Mouse (Mus musculus) kidney, postnatal 14 days (tissue): ENCODE measurements around the gene Auts2.

Experiments
- DNase-seq: peaks from one replicate; pipeline ENCODE4 v3.0.0; 2022; ENCODE audit warnings: mixed read lengths

Gene Auts2

DNA sequence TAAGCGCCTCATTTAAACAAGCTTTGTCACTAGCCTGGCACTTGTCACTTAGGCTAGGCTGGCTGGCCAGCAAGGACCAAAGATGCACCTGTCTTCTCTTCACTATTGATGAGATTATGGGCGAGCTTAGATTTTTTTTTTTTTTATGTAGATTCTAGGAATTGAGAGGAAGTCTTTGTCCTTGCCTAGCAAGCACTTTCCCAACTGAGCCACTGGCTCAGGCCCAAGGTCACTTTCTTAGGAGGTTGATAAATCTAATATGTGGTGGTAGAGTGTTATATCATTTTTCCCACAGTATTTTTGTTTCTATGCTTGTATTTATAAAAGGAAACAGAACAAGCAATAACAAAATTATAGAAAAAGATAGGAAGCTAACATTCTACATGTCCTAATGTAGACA lies 571.2 kb downstream of the Auts2 start:
- DNase-seq, result no peak

- DNase-seq, result no peak
These were observed 577.6 kb downstream of the Auts2 start for GRCm38 (mm10) chr5:131965499-131965898.

DNA sequence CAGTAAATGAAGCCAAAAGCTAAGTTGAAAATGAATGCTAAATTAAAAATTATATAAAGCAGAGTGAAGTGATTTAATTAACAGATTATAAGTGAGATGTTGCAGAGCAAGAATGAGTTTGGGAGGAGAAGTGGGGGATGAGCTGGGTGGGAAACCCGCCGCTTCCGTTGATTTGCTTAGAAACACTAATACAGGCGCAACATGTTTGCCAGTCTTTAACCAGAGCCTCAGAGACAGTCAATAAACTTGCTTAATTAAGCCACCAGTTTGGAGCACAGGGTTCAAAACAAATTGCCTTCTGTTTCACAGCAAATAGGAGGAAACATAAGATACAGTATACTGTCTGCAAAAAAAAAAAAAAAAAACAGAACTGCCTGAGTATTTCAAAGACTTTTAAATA lies 579.6 kb downstream of the Auts2 start:
- DNase-seq, result no peak

DNA sequence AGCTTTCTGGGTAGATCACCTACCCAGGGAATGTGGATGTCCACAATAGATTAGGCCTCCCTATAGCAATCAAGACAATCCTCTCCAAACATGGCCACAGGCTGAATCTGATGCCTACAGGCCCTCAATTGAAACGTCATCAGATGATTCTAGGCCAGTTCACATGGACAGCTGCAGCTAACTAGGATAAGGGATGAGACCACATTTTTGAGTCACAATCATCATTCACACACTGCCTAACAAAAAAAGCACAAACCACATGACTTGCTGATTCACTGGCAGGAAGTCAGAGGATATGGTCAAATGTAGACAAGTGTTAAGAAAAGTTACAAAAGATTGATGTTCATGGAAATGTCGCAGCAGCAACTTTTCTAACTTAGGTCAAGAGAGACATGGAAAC lies 581.3 kb downstream of the Auts2 start:
- peak; percentile 14 for DNase-seq

DNA sequence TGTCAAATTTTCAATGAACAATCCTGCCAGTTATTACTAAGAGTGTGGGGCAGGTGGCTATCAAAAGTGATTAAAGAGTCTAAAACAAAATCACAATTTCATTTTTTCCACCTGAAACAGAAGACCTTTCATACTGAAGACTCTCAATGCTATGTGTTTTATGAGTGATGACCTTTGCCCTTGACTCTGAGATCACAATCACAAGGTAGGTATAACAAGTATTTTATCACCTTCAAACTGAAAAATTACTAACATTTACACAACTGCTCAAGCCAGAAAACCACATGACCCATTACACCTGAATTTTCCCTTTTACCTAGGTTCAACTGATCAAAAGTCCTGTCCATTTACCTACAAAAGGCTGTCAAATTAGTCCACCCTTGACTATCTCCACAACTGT lies 582.7 kb downstream of the Auts2 start:
- DNase-seq, result no peak

DNA sequence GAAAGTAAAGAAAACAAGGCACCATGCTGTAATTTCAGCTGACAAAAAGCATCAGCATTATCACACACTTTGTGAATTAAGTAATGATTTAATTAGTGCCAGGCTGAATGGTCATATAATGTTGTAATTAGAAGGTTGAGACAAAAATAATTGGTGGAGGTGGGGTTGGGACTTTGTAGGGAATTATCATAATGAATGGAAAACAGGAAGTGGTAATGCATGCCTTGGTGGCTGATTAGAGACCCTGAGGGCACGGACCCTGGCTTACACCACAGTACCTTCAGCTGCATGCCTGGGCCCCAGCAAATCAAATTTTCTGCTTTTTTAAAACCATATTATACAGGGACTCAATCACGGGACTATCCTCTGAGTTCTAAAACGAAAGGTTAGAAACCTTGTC lies 586.1 kb downstream of the Auts2 start:
- DNase-seq, result no peak

- no peak for DNase-seq
These were observed 587.1 kb downstream of the Auts2 start for GRCm38 (mm10) chr5:131956090-131956489.

GRCm38 (mm10) chr5:131955227-131956016 lies 587.7 kb downstream of the Auts2 start:
- DNase-seq, result no peak

DNA sequence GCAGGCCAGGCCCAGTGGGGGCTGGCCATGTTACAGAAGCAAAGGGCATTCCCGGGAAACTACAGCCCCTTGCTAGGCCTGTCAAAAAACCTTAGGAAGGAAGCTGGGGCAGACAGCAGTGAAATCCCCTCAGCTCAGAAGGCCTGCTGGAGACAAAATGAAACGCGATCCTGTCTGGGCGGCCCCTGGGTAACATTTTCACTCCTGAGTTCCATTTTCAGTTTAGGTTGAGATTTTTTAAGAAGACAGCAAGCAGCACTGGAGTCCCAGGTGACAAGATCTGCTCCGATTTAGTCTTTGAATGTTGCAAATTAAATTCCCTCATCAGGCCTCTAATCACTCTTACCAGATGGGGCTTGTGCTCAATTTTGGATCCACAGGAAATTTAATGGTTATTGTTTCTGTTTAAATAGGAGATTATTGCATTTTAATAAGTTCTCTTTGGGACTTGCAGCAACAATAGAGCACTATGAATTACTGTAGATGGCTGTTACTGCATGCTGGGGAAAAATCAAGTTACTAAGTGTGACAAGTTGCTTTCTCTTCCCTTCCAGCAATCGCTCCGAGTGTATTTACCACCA lies 594.5 kb downstream of the Auts2 start:
- no peak for DNase-seq

DNA sequence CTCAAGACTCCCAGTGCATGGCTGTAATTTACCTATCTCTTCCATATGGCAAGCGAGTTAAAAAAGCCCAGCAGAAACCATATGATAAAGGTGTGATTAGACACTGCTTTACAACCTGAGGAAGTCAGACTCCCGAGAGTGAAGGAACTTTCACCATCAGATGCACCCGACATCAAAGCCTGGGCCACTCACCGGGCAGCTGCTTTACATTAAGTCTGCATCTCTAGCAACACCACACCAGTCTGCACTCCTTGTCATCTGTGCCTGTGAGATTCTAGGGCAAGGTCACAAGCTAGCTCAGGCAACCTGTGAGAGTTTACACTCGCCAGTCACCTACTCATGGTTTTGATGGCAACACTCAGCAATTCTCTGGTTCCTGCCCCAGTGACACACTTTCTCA lies 596.3 kb downstream of the Auts2 start:
- DNase-seq, result no peak

GRCm38 (mm10) chr5:131944761-131945160 lies 598.4 kb downstream of the Auts2 start:
- no peak for DNase-seq

DNA sequence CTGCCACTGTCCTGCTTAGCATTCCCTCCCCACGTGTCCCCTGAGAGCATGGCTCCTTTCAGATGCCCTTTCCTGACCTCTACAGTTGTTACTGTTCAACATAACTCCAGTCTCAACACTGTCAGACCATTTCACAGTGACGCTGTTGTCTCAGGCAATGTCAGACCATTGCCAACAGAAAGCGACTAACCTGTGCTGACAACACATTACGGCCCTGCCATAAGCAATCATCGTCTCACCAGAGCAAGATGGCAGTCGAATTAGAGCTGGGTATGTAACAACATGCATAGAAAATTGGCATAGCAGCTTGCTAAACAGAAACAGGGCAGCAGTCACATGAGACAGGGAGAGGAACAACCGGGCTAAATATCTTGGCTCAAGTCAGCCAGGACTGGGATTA lies 614.4 kb downstream of the Auts2 start:
- DNase-seq, result no peak

- DNase-seq, result no peak
These were observed 620.4 kb downstream of the Auts2 start for GRCm38 (mm10) chr5:131922759-131923158.

- no peak for DNase-seq
These were observed 621.0 kb downstream of the Auts2 start for GRCm38 (mm10) chr5:131922118-131922517.

DNA sequence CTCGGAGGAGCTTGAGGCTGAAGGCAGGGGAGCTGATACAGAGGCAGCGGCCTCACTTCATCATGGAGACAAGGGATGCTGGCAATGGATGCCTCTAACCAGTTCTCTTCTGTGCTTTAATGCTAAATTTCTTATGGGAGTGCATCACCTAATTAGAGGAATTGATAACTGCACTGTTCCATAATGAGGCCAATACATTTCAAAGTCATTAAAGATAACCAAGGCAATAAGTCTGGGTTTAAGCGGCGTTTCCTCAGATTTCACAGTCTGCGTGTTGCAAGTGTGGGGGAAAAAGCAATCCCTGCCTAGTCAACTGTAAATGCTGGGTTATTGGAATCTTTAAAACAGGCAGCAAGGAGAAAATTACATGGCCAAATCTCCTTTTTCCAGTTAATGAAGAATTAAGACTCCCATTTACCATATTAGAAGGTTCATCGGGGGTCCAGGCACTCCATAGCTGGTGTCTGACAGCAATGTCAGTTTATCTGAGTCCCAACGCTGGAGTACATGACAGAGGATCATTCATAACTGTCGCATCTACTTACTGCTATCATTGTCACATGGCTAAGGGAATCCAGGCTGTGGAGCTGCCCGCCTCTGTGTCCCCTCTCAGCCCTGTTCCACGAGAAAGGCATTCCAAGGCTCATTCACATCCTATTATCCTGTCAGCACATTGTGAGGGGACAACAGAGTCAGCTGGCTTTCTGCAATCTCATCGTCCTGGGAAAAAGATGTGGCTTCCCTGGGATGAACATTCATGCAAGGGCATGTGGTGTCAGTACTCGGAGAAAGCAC lies 623.0 kb downstream of the Auts2 start:
- DNase-seq, result no peak

GRCm38 (mm10) chr5:131916791-131917403 lies 626.2 kb downstream of the Auts2 start:
- no peak for DNase-seq

GRCm38 (mm10) chr5:131913562-131913961 lies 629.6 kb downstream of the Auts2 start:
- no peak for DNase-seq

DNA sequence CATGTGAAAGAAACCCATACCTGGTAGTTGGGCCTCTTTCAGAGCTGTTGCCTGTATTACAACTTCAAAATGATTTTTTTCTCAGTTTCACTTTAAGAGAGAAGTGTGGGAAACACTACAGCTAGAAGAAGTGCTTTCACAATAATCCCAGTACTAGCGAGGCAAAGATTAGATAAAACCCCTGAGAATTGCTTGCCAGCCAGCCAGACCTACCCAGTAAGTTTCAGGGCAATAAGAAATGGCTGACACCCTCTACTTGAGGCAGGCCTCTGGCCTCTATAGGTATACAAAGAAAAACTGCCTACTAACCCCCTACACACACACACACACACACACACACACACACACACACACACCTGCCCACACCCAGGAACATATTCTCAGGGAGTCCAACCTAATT lies 630.2 kb downstream of the Auts2 start:
- no peak for DNase-seq

DNA sequence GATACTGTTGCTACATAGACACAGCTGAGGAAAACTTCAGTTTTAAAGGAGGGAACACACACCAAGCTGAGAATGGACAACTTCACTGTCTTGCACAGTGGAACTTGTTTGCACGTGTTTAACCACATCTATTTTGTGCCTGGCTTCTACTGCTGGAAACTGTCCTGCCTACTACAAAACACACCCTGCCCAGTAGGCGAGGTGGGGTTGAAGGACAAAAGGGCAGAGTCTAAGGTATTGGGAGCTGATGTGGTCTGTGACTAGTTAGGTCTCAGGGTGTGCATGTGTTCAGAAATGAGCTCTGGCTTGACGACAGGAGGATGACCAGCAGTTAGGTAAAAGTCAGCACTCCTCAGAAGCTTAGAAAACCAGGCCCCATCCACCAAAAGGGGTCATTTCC lies 636.8 kb downstream of the Auts2 start:
- no peak for DNase-seq

- no peak for DNase-seq
These were observed 638.7 kb downstream of the Auts2 start for GRCm38 (mm10) chr5:131904478-131904877.

DNA sequence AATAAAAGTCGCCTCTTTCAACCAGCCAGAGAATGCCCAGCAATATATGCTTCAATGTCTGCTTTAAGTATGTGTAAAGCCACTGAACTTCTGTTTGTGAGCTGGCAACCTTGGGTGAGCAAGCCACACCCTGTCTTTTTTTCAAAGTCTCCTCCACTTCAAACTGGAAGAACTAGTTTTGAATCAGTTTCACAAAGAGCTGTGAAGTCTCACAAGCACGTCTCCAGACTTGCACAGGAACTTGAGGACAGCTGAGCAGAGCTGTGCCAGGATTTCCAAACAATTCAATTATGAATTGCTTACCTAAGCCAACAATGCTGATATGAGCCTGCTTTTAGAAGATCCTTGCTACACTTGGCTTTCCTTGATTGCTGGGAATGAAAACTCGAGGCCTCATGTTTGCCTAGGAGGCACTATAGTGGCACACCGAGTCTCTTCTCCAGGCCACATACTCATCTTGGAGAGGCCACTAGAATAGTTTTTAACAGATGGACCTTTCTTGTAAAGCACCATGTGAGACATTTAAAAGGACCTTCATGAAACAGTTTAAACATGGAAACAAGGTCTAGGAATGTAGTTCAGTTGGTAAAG lies 645.0 kb downstream of the Auts2 start:
- no peak for DNase-seq

GRCm38 (mm10) chr5:131886636-131887035 lies 656.5 kb downstream of the Auts2 start:
- no peak for DNase-seq

- DNase-seq, result no peak
These were observed 666.6 kb downstream of the Auts2 start for GRCm38 (mm10) chr5:131876569-131876968.
